Mouse (Mus musculus) liver, embryonic 15.5 days (tissue): ENCODE measurements at regions not wholly inside any gene's neighbourhood (a gene's known extent, or its start where the extent isn't known, plus 50 kb on each side); places are given as distances from the start of the nearest gene placed in this dataset.

Experiments
- ATAC-seq: fragments of 200-750 bp; cut with Nextera tagmentation; 2 replicates; pipeline ENCODE4 v1.8.0; 2017; ENCODE audit warnings: moderate number of reproducible peaks, mild to moderate bottlenecking, moderate library complexity; ENCODE audit not compliant: insufficient read depth
- H3K27ac ChIP-seq: fragments of 300-500 bp; sonication (generic); replicated peaks from 2 replicates; pipeline ENCODE4 v1.5.1; 2015; ENCODE audit warnings: mild to moderate bottlenecking, inconsistent platforms
- H3K27me3 ChIP-seq: fragments of 300-500 bp; sonication (generic); 2 replicates; pipeline ENCODE4 v1.6.1; 2015; ENCODE audit warnings: mild to moderate bottlenecking, inconsistent platforms
- H3K36me3 ChIP-seq: fragments of 300-500 bp; sonication (generic); replicated peaks from 2 replicates; pipeline ENCODE4 v1.6.1; 2015; ENCODE audit warnings: moderate library complexity, mild to moderate bottlenecking, inconsistent platforms
- H3K4me1 ChIP-seq: fragments of 300-500 bp; sonication (generic); replicated peaks from 2 replicates; pipeline ENCODE4 v1.6.1; 2015; ENCODE audit warnings: inconsistent platforms
- H3K4me2 ChIP-seq: fragments of 300-500 bp; sonication (generic); 2 replicates; pipeline ENCODE4 v1.6.1; 2015; ENCODE audit warnings: moderate library complexity, mild to moderate bottlenecking, inconsistent platforms
- H3K4me3 ChIP-seq: fragments of 300-500 bp; sonication (generic); replicated peaks from 2 replicates; pipeline ENCODE4 v1.5.1; 2015; ENCODE audit warnings: mild to moderate bottlenecking, inconsistent platforms
- H3K9ac ChIP-seq: fragments of 300-500 bp; sonication (generic); 2 replicates; pipeline ENCODE4 v1.6.1; 2015; ENCODE audit warnings: moderate library complexity, mild to moderate bottlenecking, inconsistent platforms
- H3K9me3 ChIP-seq: fragments of 300-500 bp; sonication (generic); replicated peaks from 2 replicates; pipeline ENCODE4 v1.6.1; 2016; ENCODE audit warnings: inconsistent platforms
- WGBS: fragments of 180-500 bp; shearing (Covaris S2); methylation state at CpG from one replicate; pipeline ENCODE4 v1.1.7; 2015; ENCODE audit warnings: mixed read lengths; ENCODE audit not compliant: insufficient replicate concordance; 5-methylcytosine and 5-hydroxymethylcytosine counted together

GRCm38 (mm10) chr13:56362238-56362637, 64.2 kb upstream of the Gm3045 start:
- ATAC-seq: no peak
- WGBS: 54% methylated on average over 4 of the region's 4 CpGs
- Histone ChIP-seq H3K4me1 (no peaks in the 10 kb centered on the region), H3K36me3 (no peaks in the 10 kb centered on the region), H3K4me2 (no peak overlapping the region), H3K9me3 (no peaks in the 10 kb centered on the region), H3K27ac (no peak overlapping the region), H3K9ac (no peak overlapping the region), H3K4me3 (no peak overlapping the region), H3K27me3 (no peaks in the 10 kb centered on the region)

- H3K27ac ChIP-seq: no peak overlapping the region
- no peaks in the 10 kb centered on the region for H3K36me3 ChIP-seq
- no peaks in the 10 kb centered on the region for H3K4me1 ChIP-seq
- ATAC-seq: no peak
- 46% methylated on average over 13 of the region's 13 CpGs for WGBS
- no peaks in the 10 kb centered on the region for H3K9me3 ChIP-seq
- no peaks in the 10 kb centered on the region for H3K27me3 ChIP-seq
- no peak overlapping the region for H3K4me3 ChIP-seq
- no peak overlapping the region for H3K9ac ChIP-seq
- no peak overlapping the region for H3K4me2 ChIP-seq
Observed at GRCm38 (mm10) chr13:56362646-56363045, 63.7 kb upstream of the Gm3045 start.

- ATAC-seq: no peak
- 48% methylated on average over 2 of the region's 2 CpGs for WGBS
- no peaks in the 10 kb centered on the region for H3K36me3 ChIP-seq
Observed at GRCm38 (mm10) chr13:56369600-56369999, 56.8 kb upstream of the Gm3045 start.

GRCm38 (mm10) chr13:56371374-56371773, 55.0 kb upstream of the Gm3045 start:
- Histone ChIP-seq H3K9ac (no peak overlapping the region), H3K36me3 (no peaks in the 10 kb centered on the region), H3K27ac (no peak overlapping the region), H3K4me3 (no peak overlapping the region), H3K9me3 (no peaks in the 10 kb centered on the region), H3K4me1 (no peaks in the 10 kb centered on the region), H3K4me2 (no peak overlapping the region), H3K27me3 (0 out of 2 replicates have a peak, but pooled peaks cover 4% of the 10 kb centered on the region)
- 20% methylated on average over 5 of the region's 5 CpGs for WGBS
- no peak for ATAC-seq

More at GRCm38 (mm10) chr13:56369600-56369999, 56.8 kb upstream of the Gm3045 start:
- Histone ChIP-seq H3K9me3 (no peaks in the 10 kb centered on the region), H3K27me3 (0 out of 2 replicates have a peak, but pooled peaks cover 4% of the 10 kb centered on the region), H3K4me3 (no peak overlapping the region), H3K27ac (no peak overlapping the region), H3K4me1 (no peaks in the 10 kb centered on the region), H3K9ac (no peak overlapping the region), H3K4me2 (no peak overlapping the region)

- no peak overlapping the region for H3K27ac ChIP-seq
- H3K9ac ChIP-seq: no peak overlapping the region
- no peaks in the 10 kb centered on the region for H3K9me3 ChIP-seq
- WGBS: 60% methylated on average over 20 of the region's 20 CpGs
- H3K36me3 ChIP-seq: no peaks in the 10 kb centered on the region
- no peaks in the 10 kb centered on the region for H3K4me1 ChIP-seq
- 0 out of 2 replicates have a peak, but pooled peaks cover 4% of the 10 kb centered on the region for H3K27me3 ChIP-seq
- no peak overlapping the region for H3K4me3 ChIP-seq
- H3K4me2 ChIP-seq: no peak overlapping the region
- ATAC-seq: no peak
Observed at GRCm38 (mm10) chr13:56372003-56372725, 54.2 kb upstream of the Gm3045 start.

GRCm38 (mm10) chr13:56372727-56373126, 53.7 kb upstream of the Gm3045 start:
- H3K36me3 ChIP-seq: no peaks in the 10 kb centered on the region
- H3K9ac ChIP-seq: no peak overlapping the region
- H3K9me3 ChIP-seq: no peaks in the 10 kb centered on the region
- no peak overlapping the region for H3K4me2 ChIP-seq
- no peaks in the 10 kb centered on the region for H3K4me1 ChIP-seq
- H3K4me3 ChIP-seq: no peak overlapping the region
- H3K27me3 ChIP-seq: 0 out of 2 replicates have a peak, but pooled peaks cover 4% of the 10 kb centered on the region
- H3K27ac ChIP-seq: no peak overlapping the region
- ATAC-seq: no peak
- 61% methylated on average over 6 of the region's 6 CpGs for WGBS
